Mouse (Mus musculus) cerebellum, adult 2 months (tissue): Measurements from ENCODE around the gene Olfr221.

ENCODE experiments used
- CTCF ChIP-seq: fragments of 200-500 bp; IDR thresholded peaks from 2 replicates; pipeline ENCODE4 v1.5.1; 2011; ENCODE audit warnings: low read depth, mild to moderate bottlenecking, control low read depth, low read length, moderate library complexity, borderline replicate concordance; ENCODE audit not compliant: insufficient read depth
- POLR2A ChIP-seq: fragments of 200-500 bp; IDR thresholded peaks from 2 replicates; pipeline ENCODE4 v1.6.1; 2011; ENCODE audit warnings: low read length, control low read depth, borderline replicate concordance; ENCODE audit not compliant: insufficient read depth

DNA sequence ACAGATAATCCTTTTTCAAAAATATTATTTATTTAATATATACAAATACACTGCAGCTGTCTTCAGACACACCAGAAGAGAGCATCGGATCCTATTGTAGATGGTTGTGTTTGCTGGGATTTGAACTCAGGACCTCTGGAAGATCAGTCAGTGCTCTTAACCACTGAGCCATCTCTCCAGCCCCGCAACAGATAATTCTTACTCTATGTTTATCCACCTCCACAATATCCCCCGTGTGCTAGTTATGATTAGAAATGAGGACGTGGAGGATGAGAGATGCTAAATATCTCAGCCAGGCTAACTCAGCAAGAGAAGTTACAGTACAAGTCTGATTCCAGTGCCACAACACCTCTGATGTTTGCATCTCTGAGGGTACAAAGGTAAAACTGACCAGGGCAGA is 47.8 kb downstream of the Olfr221 start:
- no peak for TF ChIP-seq CTCF
- TF ChIP-seq POLR2A: no peak
